Mouse (Mus musculus) small intestine, adult 2 months (tissue): ENCODE results near the gene Gnai2.

Experiments used
- CTCF ChIP-seq: fragments of 200-500 bp; IDR thresholded peaks from 2 replicates; pipeline ENCODE4 v1.5.1; 2012; ENCODE audit warnings: low read depth, mild to moderate bottlenecking, control low read depth, inconsistent platforms, low read length, moderate library complexity, mixed read lengths; ENCODE audit not compliant: insufficient replicate concordance, insufficient read length; ENCODE audit errors: extremely low read depth
- POLR2A ChIP-seq: fragments of 200-500 bp; IDR thresholded peaks from 2 replicates; pipeline ENCODE4 v1.6.1; 2012; ENCODE audit warnings: low read depth, mild to moderate bottlenecking, control low read depth, inconsistent platforms, low read length, moderate library complexity

- TF ChIP-seq CTCF (no peak), POLR2A (no peak)
Measured at GRCm38 (mm10) chr9:107668916-107669315, 33.7 kb upstream of the Gnai2 start.
